Comparison of ENCODE assay signal across 13 mouse cellular contexts in the genomic region with DNA sequence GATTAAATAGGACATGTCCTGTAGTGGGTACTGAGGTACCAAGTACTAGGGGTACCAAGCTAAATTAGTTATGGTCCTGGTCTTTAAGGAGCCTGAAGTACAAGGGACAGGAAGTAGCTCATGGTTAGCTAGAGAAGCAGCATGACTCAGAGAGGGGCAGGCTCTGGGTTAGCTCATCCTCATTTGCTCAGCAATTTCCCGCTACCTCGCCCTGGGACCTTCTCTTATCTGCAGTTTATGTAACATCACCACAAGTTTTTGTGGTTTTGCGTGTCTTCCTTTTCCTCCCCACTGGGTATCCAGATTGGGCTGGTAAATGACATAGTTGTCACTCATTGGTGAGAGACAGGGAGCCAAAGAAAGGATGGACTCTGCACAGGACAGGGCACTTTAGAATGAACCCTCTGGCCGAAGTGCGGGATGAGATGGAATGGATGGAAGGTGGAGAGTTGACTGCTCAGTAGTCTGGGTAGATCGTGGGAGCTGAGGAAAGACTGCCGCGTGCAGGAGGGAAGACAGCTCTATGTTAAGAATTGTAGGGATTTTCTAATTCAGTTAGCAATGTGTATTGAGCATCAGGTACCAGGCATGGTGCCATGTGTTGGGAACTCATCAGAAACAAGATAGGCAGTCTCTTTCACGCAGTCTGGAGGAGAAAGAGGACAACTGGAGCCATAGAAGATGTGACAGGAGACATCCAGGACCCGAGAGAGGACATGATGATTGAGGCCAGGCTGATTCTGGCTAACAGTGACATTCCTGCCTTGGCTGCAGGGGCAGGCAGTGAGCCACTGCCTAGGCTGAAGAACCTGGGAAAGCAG. TPM values are rescaled to one million over a fixed set of nuclear protein-coding genes. Genes with fewer than 3 reads are reported as not detected.
A peak's percentile ranks its signal among the peaks of the same experiment; 100 is the strongest.
DNase-seq lines count a peak whose midpoint lies in the region; ATAC-seq lines count a peak whose summit lies in the region.
"Had no signal": no experiment of that assay in that cellular context is flagged by ENCODE, and none has a peak within 500 bp of the region (broad histone marks: within the 10 kb centered on the region; RNA-seq: fewer than 3 reads in every experiment).

No protein-coding gene starts in this region.

- H3K4me2 ChIP-seq in liver, embryonic 15.5 days, result peak overlapping the region; percentile 13; the same call in 1 of the 2 replicates
- H3K4me2 ChIP-seq: midbrain, embryonic 13.5 days had no signal

- no peak overlapping the region for H3K4me3 ChIP-seq in liver, embryonic 15.5 days (replicated peaks)
- H3K4me3 ChIP-seq: hindbrain, embryonic 10.5 days; midbrain, embryonic 13.5 days had no signal

- H3K9me3 ChIP-seq in liver, embryonic 15.5 days (replicated peaks), result no peaks in the 10 kb centered on the region
- H3K9me3 ChIP-seq: hindbrain, embryonic 10.5 days; midbrain, embryonic 13.5 days had no signal

- H3K36me3 ChIP-seq in liver, embryonic 15.5 days (replicated peaks), result no peaks in the 10 kb centered on the region
- H3K36me3 ChIP-seq: hindbrain, embryonic 10.5 days; midbrain, embryonic 13.5 days had no signal

- peak overlapping the region; percentile 55; the same call in 1 of the 2 replicates for H3K27ac ChIP-seq in liver, embryonic 15.5 days (replicated peaks)
- H3K27ac ChIP-seq: hindbrain, embryonic 10.5 days; midbrain, embryonic 13.5 days had no signal

- peak; percentile 26; the same call in 1 of the 2 replicates for ATAC-seq in liver, embryonic 15.5 days (ENCODE audit: insufficient read depth)
- ATAC-seq: midbrain, embryonic 13.5 days had no signal

- 18% methylated on average over 10 of the region's 10 CpGs for WGBS in liver, embryonic 15.5 days (ENCODE audit: insufficient replicate concordance)

- H3K4me1 ChIP-seq in liver, embryonic 15.5 days (replicated peaks), result peaks cover 23% of the 10 kb centered on the region
- H3K4me1 ChIP-seq: midbrain, embryonic 13.5 days had no signal

- peak; percentile 50 to 67 for DNase-seq in cerebellum, postnatal 10 days
- DNase-seq in cerebellum, postnatal 36 days, result no peak
- peak; percentile 23 for DNase-seq in thymus, postnatal 0 days (ENCODE audit: low spot score)
- DNase-seq in thymus, postnatal 14 days, result no peak
- peak; percentile 7 for DNase-seq in yolk sac, embryonic 10.5 days (ENCODE audit: low spot score)
- no peak for DNase-seq in testis, postnatal 14 days (ENCODE audit: low spot score)
- no peak for DNase-seq in right cerebral cortex, postnatal 4 days
- DNase-seq: cerebellum, postnatal 25 days; kidney, postnatal 4 days; thymus, postnatal 36 days had no signal

- no peak overlapping the region for H3K9ac ChIP-seq in liver, embryonic 15.5 days
- H3K9ac ChIP-seq: midbrain, embryonic 13.5 days had no signal

- 0 out of 2 replicates have a peak, but pooled peaks cover 4% of the 10 kb centered on the region for H3K27me3 ChIP-seq in liver, embryonic 15.5 days
- H3K27me3 ChIP-seq: midbrain, embryonic 13.5 days had no signal

RNA-seq across cellular contexts. Expression of a gene that starts 15.2 kb away (rescaled TPM):
- polyA plus RNA-seq in thymus, postnatal 0 days (2015; fragmentation: Nextera tagmentation; extraction: Ambion mirVana), result 1.6 TPM in 2 replicates
- 1.5 and 2.1 TPM in 2 replicates for polyA plus RNA-seq in liver, embryonic 15.5 days (2015; fragmentation: Nextera tagmentation; extraction: Ambion mirVana)

RNA-seq across cellular contexts. Expression of a gene that starts 53.4 kb away (rescaled TPM):
- 6.0 and 6.4 TPM in 2 replicates for polyA plus RNA-seq in thymus, postnatal 0 days (2015; fragmentation: Nextera tagmentation; extraction: Ambion mirVana)
- 4.1 and 5.0 TPM in 2 replicates for polyA plus RNA-seq in liver, embryonic 15.5 days (2015; fragmentation: Nextera tagmentation; extraction: Ambion mirVana)

Comparison
In these comparisons a context has a peak if more than half of its experiments do, and no peak if none do; other contexts are left out.
1. DNase-seq: peak in cerebellum, postnatal 10 days (2 of 2), thymus, postnatal 0 days (single experiment) and yolk sac, embryonic 10.5 days (single experiment); none in cerebellum, postnatal 36 days (0 of 2), thymus, postnatal 14 days (single experiment), testis, postnatal 14 days (single experiment) and right cerebral cortex, postnatal 4 days (single experiment).